Mouse (Mus musculus) frontal cortex, postnatal 14 days (tissue): ENCODE results near the gene Glipr1l1.
"Not testable (repeated sequence)": the region's sequence is repeated elsewhere in the genome, so short reads cannot be mapped to it uniquely, and the experiment has no call there.

ENCODE experiments used
- DNase-seq, 2 experiments: peaks; one replicate each; pipeline ENCODE4 v3.0.0; 2022; ENCODE audit warnings: low spot score in 2 of 2

Glipr1l1 gene

GRCm38 (mm10) chr10:112059702-112060582 is at the start of gene Glipr1l1:
Gene Glipr1l1, plus strand, starts transcription at chr10:112060189.
- peak; percentile 61 to 74 for DNase-seq

GRCm38 (mm10) chr10:112023585-112023984 is 36.4 kb upstream of the Glipr1l1 start:
- DNase-seq = no peak

GRCm38 (mm10) chr10:112028689-112029088 is 31.3 kb upstream of the Glipr1l1 start:
- DNase-seq = not testable (repeated sequence)

GRCm38 (mm10) chr10:112043523-112043922 is 16.5 kb upstream of the Glipr1l1 start:
- DNase-seq = not testable (repeated sequence)

- DNase-seq = not testable (repeated sequence)
Measured at GRCm38 (mm10) chr10:112044283-112044682, 15.7 kb upstream of the Glipr1l1 start.

- DNase-seq = no peak
Measured at GRCm38 (mm10) chr10:112051220-112051619, 8.8 kb upstream of the Glipr1l1 start.

- not testable (repeated sequence) for DNase-seq
Measured at GRCm38 (mm10) chr10:112051956-112052355, 8.0 kb upstream of the Glipr1l1 start.

- not testable (repeated sequence) for DNase-seq
Measured at GRCm38 (mm10) chr10:112060583-112060934, 570 bp downstream of the Glipr1l1 start.

- DNase-seq = no peak
Measured at GRCm38 (mm10) chr10:112080044-112080443, 20.1 kb downstream of the Glipr1l1 start.

GRCm38 (mm10) chr10:112083157-112083556 is 23.2 kb downstream of the Glipr1l1 start, which contains the start of gene Glipr1l2:
Gene Glipr1l2, plus strand, starts transcription at chr10:112083354.
- DNase-seq = no peak

- peak; percentile 6 to 52 for DNase-seq
Measured at GRCm38 (mm10) chr10:112105785-112106184, 45.8 kb downstream of the Glipr1l1 start.

GRCm38 (mm10) chr10:112110401-112110800 is 50.4 kb downstream of the Glipr1l1 start:
- DNase-seq = no peak

GRCm38 (mm10) chr10:112125090-112125489 is 65.1 kb downstream of the Glipr1l1 start:
- DNase-seq = not testable (repeated sequence)

GRCm38 (mm10) chr10:112127682-112128230 is 67.8 kb downstream of the Glipr1l1 start:
- DNase-seq = not testable (repeated sequence)
